Mouse (Mus musculus) naive thymus-derived CD4-positive, alpha-beta T cell, adult 5 months (primary cell): ENCODE results near the gene Cxcl3. TPM values are rescaled to one million over a fixed set of nuclear protein-coding genes. Genes with fewer than 3 reads are reported as not detected.

Source experiments
- polyA plus RNA-seq: library from polyadenylated mRNA; unstranded; fragments of 100-300 nt; shearing (Covaris generic); gene quantifications from one replicate; pipeline ENCODE4 v1.2.1, GENCODE M21; 2017

Gene Cxcl3
- polyA plus RNA-seq = not detected

DNA sequence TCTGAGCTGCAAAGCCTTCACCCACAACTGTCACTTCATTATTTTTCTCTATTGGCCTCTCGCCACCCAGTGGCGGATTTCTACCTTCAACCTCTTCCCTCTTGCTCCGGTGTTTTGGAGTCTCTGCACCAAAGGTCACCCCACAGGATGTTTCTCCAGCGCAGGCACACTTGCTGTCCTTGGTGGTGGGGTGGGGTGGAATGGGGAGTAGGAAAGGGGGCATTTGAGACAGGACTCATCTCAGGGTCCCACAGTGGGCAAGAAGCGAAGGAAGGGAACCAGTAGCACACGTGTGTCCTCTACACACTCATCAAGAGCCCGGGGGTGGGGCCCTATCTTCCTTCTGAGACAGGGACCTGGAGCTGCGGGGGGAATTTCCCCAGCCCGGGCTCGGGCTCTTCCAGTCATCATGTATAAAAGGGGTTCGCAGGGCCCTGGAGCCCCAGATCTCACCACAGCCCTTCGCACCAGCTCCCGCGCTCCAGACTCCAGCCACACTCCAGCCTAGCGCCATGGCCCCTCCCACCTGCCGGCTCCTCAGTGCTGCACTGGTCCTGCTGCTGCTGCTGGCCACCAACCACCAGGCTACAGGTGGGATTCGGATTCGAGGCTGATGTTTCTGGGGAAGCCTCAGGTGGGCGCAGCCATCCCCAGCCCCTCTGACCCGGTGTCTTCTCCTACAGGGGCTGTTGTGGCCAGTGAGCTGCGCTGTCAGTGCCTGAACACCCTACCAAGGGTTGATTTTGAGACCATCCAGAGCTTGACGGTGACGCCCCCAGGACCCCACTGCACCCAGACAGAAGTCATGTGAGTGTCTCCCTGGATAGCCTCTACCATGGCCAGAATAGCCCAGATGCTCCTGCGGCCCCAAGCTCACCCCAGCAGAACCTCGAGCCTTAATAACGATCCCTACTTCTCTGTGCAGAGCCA lies at the start of gene Cxcl3:
TSS of gene Cxcl3 (plus strand) at position 445 of the 930 bp plus-strand sequence.

GRCm38 (mm10) chr5:90759077-90760065 lies 26.5 kb upstream of the Cxcl3 start, which contains the start of gene Cxcl5:
Gene Cxcl5 (plus strand): TSS chr5:90759360.

DNA sequence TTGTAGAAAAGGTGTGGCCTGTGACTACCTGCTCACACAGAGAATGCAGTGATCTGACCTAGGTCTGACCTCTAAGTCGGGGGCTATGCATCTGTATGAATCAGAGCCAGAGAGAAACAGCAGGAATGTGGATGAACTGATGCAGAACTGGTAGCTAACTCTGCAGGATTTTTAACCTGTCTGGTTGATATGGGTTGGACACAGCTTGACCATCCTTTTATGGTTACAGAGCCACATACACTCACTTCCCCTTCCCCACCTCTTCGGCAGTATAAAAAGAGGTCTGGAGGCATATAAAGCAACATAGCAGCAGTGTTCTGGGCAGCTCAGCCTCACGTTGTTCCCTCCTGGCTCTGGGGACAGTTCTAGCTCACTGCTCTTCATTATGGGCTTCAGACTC lies 17.7 kb upstream of the Cxcl3 start, which contains the start of gene Ppbp:
TSS of gene Ppbp (plus strand) at position 301 of the 400 bp plus-strand sequence.

GRCm38 (mm10) chr5:90771880-90772653 lies 13.8 kb upstream of the Cxcl3 start, which contains the start of gene Pf4:
Gene Pf4 (plus strand): TSS chr5:90772435.

GRCm38 (mm10) chr5:90794195-90794625 lies 8.3 kb downstream of the Cxcl3 start, which contains the start of gene Cxcl15:
Gene Cxcl15 (plus strand): TSS chr5:90794534.

Other genes starting within 250 kb of the Cxcl3 start
- not detected for gene 5830473C10Rik, start 225.0 kb upstream of the Cxcl3 start, polyA plus RNA-seq
- gene Rassf6, start 145.4 kb upstream of the Cxcl3 start, polyA plus RNA-seq = not detected
- gene Cxcl5, start 26.7 kb upstream of the Cxcl3 start, polyA plus RNA-seq = not detected
- gene Ppbp, start 17.6 kb upstream of the Cxcl3 start, polyA plus RNA-seq = not detected
- gene Pf4, start 13.7 kb upstream of the Cxcl3 start, polyA plus RNA-seq = 0.97 TPM
- gene Cxcl15, start 8.4 kb downstream of the Cxcl3 start, polyA plus RNA-seq = not detected
- gene Cxcl1, start 105.1 kb downstream of the Cxcl3 start, polyA plus RNA-seq = not detected
- gene Cxcl2, start 117.8 kb downstream of the Cxcl3 start, polyA plus RNA-seq = not detected
- gene Mthfd2l, start 145.0 kb downstream of the Cxcl3 start, polyA plus RNA-seq = 7.6 TPM
- gene Epgn, start 241.4 kb downstream of the Cxcl3 start, polyA plus RNA-seq = not detected